Mouse (Mus musculus) liver, embryonic 15.5 days (tissue): Measurements from ENCODE around the gene Shc4. TPM values are rescaled to one million over a fixed set of nuclear protein-coding genes. Genes with fewer than 3 reads are reported as not detected.
A peak's percentile ranks its signal among the peaks of the same experiment; 100 is the strongest.

ENCODE experiments used
- ATAC-seq: fragments of 200-750 bp; cut with Nextera tagmentation; 2 replicates; pipeline ENCODE4 v1.8.0; 2017; ENCODE audit warnings: moderate number of reproducible peaks, mild to moderate bottlenecking, moderate library complexity; ENCODE audit not compliant: insufficient read depth
- H3K27ac ChIP-seq: fragments of 300-500 bp; sonication (generic); replicated peaks from 2 replicates; pipeline ENCODE4 v1.5.1; 2015; ENCODE audit warnings: mild to moderate bottlenecking, inconsistent platforms
- H3K27me3 ChIP-seq: fragments of 300-500 bp; sonication (generic); 2 replicates; pipeline ENCODE4 v1.6.1; 2015; ENCODE audit warnings: mild to moderate bottlenecking, inconsistent platforms
- H3K36me3 ChIP-seq: fragments of 300-500 bp; sonication (generic); replicated peaks from 2 replicates; pipeline ENCODE4 v1.6.1; 2015; ENCODE audit warnings: moderate library complexity, mild to moderate bottlenecking, inconsistent platforms
- H3K4me1 ChIP-seq: fragments of 300-500 bp; sonication (generic); replicated peaks from 2 replicates; pipeline ENCODE4 v1.6.1; 2015; ENCODE audit warnings: inconsistent platforms
- H3K4me2 ChIP-seq: fragments of 300-500 bp; sonication (generic); 2 replicates; pipeline ENCODE4 v1.6.1; 2015; ENCODE audit warnings: moderate library complexity, mild to moderate bottlenecking, inconsistent platforms
- H3K4me3 ChIP-seq: fragments of 300-500 bp; sonication (generic); replicated peaks from 2 replicates; pipeline ENCODE4 v1.5.1; 2015; ENCODE audit warnings: mild to moderate bottlenecking, inconsistent platforms
- H3K9ac ChIP-seq: fragments of 300-500 bp; sonication (generic); 2 replicates; pipeline ENCODE4 v1.6.1; 2015; ENCODE audit warnings: moderate library complexity, mild to moderate bottlenecking, inconsistent platforms
- H3K9me3 ChIP-seq: fragments of 300-500 bp; sonication (generic); replicated peaks from 2 replicates; pipeline ENCODE4 v1.6.1; 2016; ENCODE audit warnings: inconsistent platforms
- WGBS: fragments of 180-500 bp; shearing (Covaris S2); methylation state at CpG from one replicate; pipeline ENCODE4 v1.1.7; 2015; ENCODE audit warnings: mixed read lengths; ENCODE audit not compliant: insufficient replicate concordance; 5-methylcytosine and 5-hydroxymethylcytosine counted together
- polyA plus RNA-seq: library from polyadenylated mRNA; unstranded; fragments of >200 nt; fragmentation: Nextera tagmentation; extraction: Ambion mirVana; gene quantifications from 2 replicates; pipeline ENCODE4 v1.2.1, GENCODE M21; 2015

Gene Shc4
- polyA plus RNA-seq, 1 experiment from 2014 or later = 0.83 TPM

DNA sequence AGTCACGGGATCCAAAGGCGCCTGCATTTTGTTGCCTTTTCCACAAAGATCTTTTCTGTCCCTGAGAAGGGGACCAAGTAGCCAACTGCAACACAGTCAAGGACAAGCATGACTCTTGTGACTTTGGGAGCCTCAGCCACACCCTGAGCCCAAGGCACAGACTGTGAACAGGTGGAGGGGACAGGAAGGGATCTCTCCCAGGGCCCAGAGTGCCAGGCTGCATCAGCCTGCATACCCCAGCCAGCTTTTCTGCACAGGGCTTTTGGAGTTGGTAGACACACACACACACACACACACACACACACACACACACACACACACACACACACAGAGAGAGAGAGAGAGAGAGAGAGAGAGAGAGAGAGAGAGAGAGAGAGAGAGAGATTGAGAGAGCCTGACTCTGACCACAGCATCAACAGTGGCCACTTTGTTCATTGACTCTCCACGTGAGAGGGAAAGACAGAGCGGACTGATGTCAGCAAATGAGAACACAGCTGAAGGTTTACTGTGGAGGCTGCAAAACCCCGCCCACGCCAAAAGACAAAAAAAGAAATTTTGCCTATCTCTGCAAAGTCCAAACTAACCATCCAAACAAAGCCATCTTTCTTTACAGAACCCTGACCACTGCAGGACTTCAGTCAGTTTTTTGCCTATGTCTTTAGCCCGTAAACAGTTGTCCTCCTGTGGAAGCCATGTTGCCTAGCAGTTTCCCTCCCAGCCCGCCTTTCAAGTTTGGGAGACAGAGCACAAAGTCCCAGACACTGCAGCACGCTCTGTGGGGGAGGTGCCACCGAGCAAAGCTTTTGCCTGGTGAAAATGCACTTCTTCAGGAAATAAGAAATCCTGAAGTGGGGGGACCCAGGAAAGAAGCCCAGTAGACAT, 39.1 kb downstream of the Shc4 start:
- Histone ChIP-seq H3K4me1 (peaks cover 11% of the 10 kb centered on the region; the same call in 1 of the 2 replicates), H3K9me3 (no peaks in the 10 kb centered on the region), H3K4me3 (no peak overlapping the region), H3K9ac (no peak overlapping the region), H3K27me3 (no peaks in the 10 kb centered on the region), H3K27ac (no peak overlapping the region), H3K36me3 (no peaks in the 10 kb centered on the region), H3K4me2 (no peak overlapping the region)
- no peak for ATAC-seq
- WGBS = 54% methylated on average over 10 of the region's 10 CpGs

- Histone ChIP-seq H3K9ac (no peak overlapping the region), H3K27me3 (no peaks in the 10 kb centered on the region), H3K4me3 (no peak overlapping the region), H3K4me2 (no peak overlapping the region), H3K4me1 (peaks cover 11% of the 10 kb centered on the region; the same call in 1 of the 2 replicates), H3K9me3 (no peaks in the 10 kb centered on the region), H3K36me3 (no peaks in the 10 kb centered on the region), H3K27ac (no peak overlapping the region)
- no peak for ATAC-seq
- 46% methylated on average over 7 of the region's 7 CpGs for WGBS
Observed at GRCm38 (mm10) chr2:125683895-125684294, 40.1 kb downstream of the Shc4 start.

GRCm38 (mm10) chr2:125681811-125682210, 42.1 kb downstream of the Shc4 start:
- Histone ChIP-seq H3K27me3 (no peaks in the 10 kb centered on the region; the same call in 1 of the 2 replicates), H3K4me1 (peaks cover 11% of the 10 kb centered on the region; the same call in 1 of the 2 replicates), H3K36me3 (no peaks in the 10 kb centered on the region), H3K9me3 (no peaks in the 10 kb centered on the region), H3K4me2 (no peak overlapping the region), H3K9ac (no peak overlapping the region), H3K27ac (no peak overlapping the region), H3K4me3 (no peak overlapping the region)
- 69% methylated on average over 9 of the region's 9 CpGs for WGBS
- no peak for ATAC-seq

- Histone ChIP-seq H3K4me2 (peak within 1 kb of the TSS; percentile 89), H3K4me1 (peaks cover 34% of the 10 kb centered on the region), H3K9ac (peak within 1 kb of the TSS; percentile 69), H3K36me3 (no peaks in the 10 kb centered on the region), H3K27me3 (no peaks in the 10 kb centered on the region), H3K4me3 (peak within 1 kb of the TSS; percentile 75), H3K27ac (peak within 1 kb of the TSS; percentile 87), H3K9me3 (no peaks in the 10 kb centered on the region)
- WGBS = under 1% methylated on average over 70 of the region's 79 CpGs
- peak; percentile 93 for ATAC-seq
Observed at GRCm38 (mm10) chr2:125672957-125673631, 50.9 kb downstream of the Shc4 start, which contains the start of gene Eid1. Eid1 (plus strand) TSS chr2:125673095.

GRCm38 (mm10) chr2:125672568-125672956, 51.4 kb downstream of the Shc4 start:
- Histone ChIP-seq H3K27ac (peak overlapping the region; percentile 87), H3K4me1 (peaks cover 40% of the 10 kb centered on the region), H3K4me2 (peak overlapping the region; percentile 89), H3K9me3 (no peaks in the 10 kb centered on the region), H3K9ac (peak overlapping the region; percentile 69), H3K27me3 (no peaks in the 10 kb centered on the region), H3K36me3 (no peaks in the 10 kb centered on the region), H3K4me3 (peak overlapping the region; percentile 75)
- ATAC-seq = no peak; the same call in 1 of the 2 replicates
- WGBS = 23% methylated on average over 9 of the region's 20 CpGs

- WGBS = 29% methylated on average over 1 of the region's 1 CpGs
- Histone ChIP-seq H3K9ac (no peak overlapping the region), H3K27me3 (no peaks in the 10 kb centered on the region), H3K9me3 (no peaks in the 10 kb centered on the region), H3K4me1 (peaks cover 54% of the 10 kb centered on the region), H3K4me2 (no peak overlapping the region), H3K36me3 (no peaks in the 10 kb centered on the region), H3K27ac (no peak overlapping the region), H3K4me3 (no peak overlapping the region)
- ATAC-seq = no peak
Observed at GRCm38 (mm10) chr2:125670846-125671245, 53.1 kb downstream of the Shc4 start.

DNA sequence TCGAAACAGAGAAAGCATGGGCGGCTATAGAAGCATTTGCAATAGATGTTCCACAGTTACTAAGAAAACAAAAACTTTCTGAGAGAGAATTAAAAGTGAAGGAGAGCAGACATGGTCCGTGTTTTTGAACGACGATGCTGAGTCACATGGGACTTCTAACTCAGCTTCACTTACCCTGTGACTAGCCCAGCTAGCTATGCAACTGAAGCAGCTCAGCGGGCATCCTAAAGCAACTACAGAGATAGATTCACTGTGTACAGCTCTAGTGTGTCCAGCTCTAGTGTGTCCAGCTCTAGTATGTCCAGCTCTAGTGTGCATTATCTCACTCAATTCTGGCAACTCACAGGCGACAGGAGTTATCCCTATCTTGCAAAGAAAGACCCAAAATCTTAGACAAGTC, 56.2 kb downstream of the Shc4 start:
- H3K27me3 ChIP-seq = no peaks in the 10 kb centered on the region
- WGBS = 59% methylated on average over 7 of the region's 7 CpGs
- H3K27ac ChIP-seq = peak overlapping the region; percentile 74
- H3K4me2 ChIP-seq = peak overlapping the region; percentile 46
- peaks cover 72% of the 10 kb centered on the region for H3K4me1 ChIP-seq
- no peaks in the 10 kb centered on the region for H3K36me3 ChIP-seq
- no peak for ATAC-seq
- H3K9me3 ChIP-seq = no peaks in the 10 kb centered on the region
- no peak overlapping the region for H3K4me3 ChIP-seq
- no peak overlapping the region for H3K9ac ChIP-seq

- Histone ChIP-seq H3K4me1 (peaks cover 70% of the 10 kb centered on the region), H3K9me3 (no peaks in the 10 kb centered on the region), H3K27ac (peak overlapping the region; percentile 74), H3K9ac (no peak overlapping the region), H3K4me2 (peak overlapping the region; percentile 46), H3K27me3 (no peaks in the 10 kb centered on the region), H3K4me3 (0 out of 2 replicates have a peak overlapping the region, but pooled peaks have one; percentile 6), H3K36me3 (no peaks in the 10 kb centered on the region)
- 7% methylated on average over 5 of the region's 5 CpGs for WGBS
- ATAC-seq = peak; percentile 74
Observed at GRCm38 (mm10) chr2:125667184-125667583, 56.8 kb downstream of the Shc4 start.

- peak overlapping the region; percentile 74 for H3K27ac ChIP-seq
- H3K4me1 ChIP-seq = peaks cover 67% of the 10 kb centered on the region
- no peaks in the 10 kb centered on the region for H3K27me3 ChIP-seq
- peak; percentile 40 for ATAC-seq
- H3K36me3 ChIP-seq = no peaks in the 10 kb centered on the region
- peak overlapping the region; percentile 46; the same call in 1 of the 2 replicates for H3K4me2 ChIP-seq
- H3K4me3 ChIP-seq = no peak overlapping the region
- H3K9ac ChIP-seq = no peak overlapping the region
- no peaks in the 10 kb centered on the region for H3K9me3 ChIP-seq
- WGBS = 20% methylated on average over 4 of the region's 4 CpGs
Observed at GRCm38 (mm10) chr2:125666668-125667067, 57.3 kb downstream of the Shc4 start.

DNA sequence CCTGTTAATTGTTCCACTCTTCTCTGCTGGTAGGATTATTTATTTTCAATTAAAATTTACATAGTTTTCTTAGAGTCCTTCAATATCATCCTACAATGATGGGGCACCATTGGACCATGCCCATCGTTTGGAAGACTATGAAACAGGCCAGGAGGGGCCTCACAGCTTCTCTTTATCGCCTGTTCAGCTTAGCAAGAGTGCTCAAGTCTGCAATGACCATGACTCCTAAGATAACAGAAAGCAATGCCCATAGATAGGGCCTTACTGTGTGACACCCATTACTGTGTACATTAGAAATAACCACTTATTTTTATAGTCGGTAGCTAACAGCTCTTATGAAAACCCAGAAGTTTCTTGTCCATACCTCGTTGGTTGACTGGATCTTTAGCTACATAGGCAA, 58.0 kb downstream of the Shc4 start:
- no peak overlapping the region for H3K4me3 ChIP-seq
- peaks cover 72% of the 10 kb centered on the region for H3K4me1 ChIP-seq
- no peaks in the 10 kb centered on the region for H3K27me3 ChIP-seq
- H3K9me3 ChIP-seq = no peaks in the 10 kb centered on the region
- peak overlapping the region; percentile 74 for H3K27ac ChIP-seq
- no peak overlapping the region for H3K9ac ChIP-seq
- H3K4me2 ChIP-seq = peak overlapping the region; percentile 35
- 24% methylated on average over 4 of the region's 4 CpGs for WGBS
- H3K36me3 ChIP-seq = no peaks in the 10 kb centered on the region
- peak; percentile 91 for ATAC-seq

DNA sequence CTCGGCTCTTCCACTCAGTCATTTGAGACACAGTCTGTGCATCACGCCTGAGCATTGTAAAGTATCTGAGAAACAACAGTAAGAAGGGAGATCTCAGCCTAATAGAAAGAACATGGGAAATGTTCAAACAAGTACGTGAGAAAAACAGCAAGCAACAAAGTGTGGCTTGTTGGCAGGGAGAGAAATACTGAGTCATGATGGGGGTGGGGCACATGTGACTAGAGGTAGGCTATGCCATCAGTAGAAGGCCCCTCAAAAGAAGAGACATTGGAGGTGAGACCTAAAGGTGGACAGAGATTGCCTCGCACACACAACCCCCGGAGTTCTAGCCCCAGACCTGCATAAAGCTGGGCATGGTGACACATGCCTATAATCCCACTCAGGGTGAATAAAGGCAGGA, 58.7 kb downstream of the Shc4 start:
- Histone ChIP-seq H3K27me3 (no peaks in the 10 kb centered on the region), H3K4me2 (0 out of 2 replicates have a peak overlapping the region, but pooled peaks have one; percentile 11), H3K4me1 (peaks cover 79% of the 10 kb centered on the region), H3K9me3 (no peaks in the 10 kb centered on the region), H3K4me3 (no peak overlapping the region), H3K36me3 (no peaks in the 10 kb centered on the region), H3K9ac (no peak overlapping the region), H3K27ac (peak overlapping the region; percentile 74)
- 68% methylated on average over 5 of the region's 5 CpGs for whole genome bisulfite sequencing
- ATAC-seq = peak; percentile 29
